ENCODE assay signal across 15 mouse cellular contexts in genomic region chr16:21373316-21373960, GRCm38 (mm10). TPM values are rescaled to one million over a fixed set of nuclear protein-coding genes. Genes with fewer than 3 reads are reported as not detected.
DNase-seq lines count a peak whose midpoint lies in the region; ATAC-seq and TF ChIP-seq lines count a peak whose summit lies in the region.
"Had no signal": no experiment of that assay in that cellular context is flagged by ENCODE, and none has a peak within 500 bp of the region (broad histone marks: within the 10 kb centered on the region; RNA-seq: fewer than 3 reads in every experiment).

No protein-coding gene starts in this region.

- no peaks in the 10 kb centered on the region for H3K9me3 ChIP-seq in forebrain, embryonic 14.5 days (replicated peaks; ENCODE audit: control insufficient read depth, low read length)
- H3K9me3 ChIP-seq in forebrain, embryonic 15.5 days = no peaks in the 10 kb centered on the region
- no peaks in the 10 kb centered on the region for H3K9me3 ChIP-seq in midbrain, embryonic 13.5 days
- no peaks in the 10 kb centered on the region for H3K9me3 ChIP-seq in midbrain, embryonic 11.5 days (ENCODE audit: control insufficient read depth, low read length)
- H3K9me3 ChIP-seq in neural tube, embryonic 14.5 days (ENCODE audit: control insufficient read depth, low read length) = no peaks in the 10 kb centered on the region
- H3K9me3 ChIP-seq: forebrain, embryonic 13.5 days; limb, embryonic 10.5 days had no signal

- H3K9ac ChIP-seq in forebrain, embryonic 14.5 days (ENCODE audit: low read length) = no peak overlapping the region
- no peak overlapping the region for H3K9ac ChIP-seq in forebrain, embryonic 15.5 days (replicated peaks)
- H3K9ac ChIP-seq in midbrain, embryonic 13.5 days (replicated peaks) = 0 out of 2 replicates have a peak overlapping the region, but pooled peaks have one; percentile 16
- no peak overlapping the region for H3K9ac ChIP-seq in midbrain, embryonic 11.5 days (ENCODE audit: low read length)
- H3K9ac ChIP-seq in neural tube, embryonic 14.5 days (replicated peaks; ENCODE audit: low read depth, low read length) = no peak overlapping the region
- H3K9ac ChIP-seq: forebrain, embryonic 13.5 days had no signal

- no peak for TF ChIP-seq POLR2A in cortical plate, adult 2 months (IDR thresholded peaks at IDR 0.05; ENCODE audit: extremely low read depth, insufficient read depth, low read length)

- H3K27ac ChIP-seq in forebrain, embryonic 14.5 days (ENCODE audit: low read depth, low read length) = 0 out of 2 replicates have a peak overlapping the region, but pooled peaks have one; percentile 21
- no peak overlapping the region for H3K27ac ChIP-seq in forebrain, embryonic 15.5 days (replicated peaks)
- 0 out of 2 replicates have a peak overlapping the region, but pooled peaks have one; percentile 45 for H3K27ac ChIP-seq in midbrain, embryonic 13.5 days
- no peak overlapping the region for H3K27ac ChIP-seq in midbrain, embryonic 11.5 days (ENCODE audit: low read depth, low read length)
- H3K27ac ChIP-seq in cortical plate, adult 2 months (ENCODE audit: insufficient read depth, low read length) = peak overlapping the region; percentile 83
- H3K27ac ChIP-seq in neural tube, embryonic 14.5 days (ENCODE audit: low read depth, low read length) = 0 out of 2 replicates have a peak overlapping the region, but pooled peaks have one; percentile 4
- H3K27ac ChIP-seq: forebrain, embryonic 13.5 days; limb, embryonic 10.5 days had no signal

- H3K4me1 ChIP-seq in forebrain, embryonic 14.5 days (ENCODE audit: control insufficient read depth, insufficient read depth, low read length) = peaks cover 3% of the 10 kb centered on the region
- no peaks in the 10 kb centered on the region for H3K4me1 ChIP-seq in forebrain, embryonic 15.5 days
- peaks cover 19% of the 10 kb centered on the region for H3K4me1 ChIP-seq in midbrain, embryonic 13.5 days (replicated peaks)
- H3K4me1 ChIP-seq in midbrain, embryonic 11.5 days (ENCODE audit: control insufficient read depth, insufficient read depth, low read length) = peaks cover 10% of the 10 kb centered on the region; the same call in 1 of the 2 replicates
- H3K4me1 ChIP-seq in cortical plate, adult 2 months (ENCODE audit: control insufficient read depth, insufficient read depth, low read length) = peaks cover 6% of the 10 kb centered on the region
- H3K4me1 ChIP-seq in neural tube, embryonic 14.5 days (ENCODE audit: control insufficient read depth, insufficient read depth, low read length) = 0 out of 2 replicates have a peak, but pooled peaks cover 3% of the 10 kb centered on the region

- WGBS in forebrain, embryonic 14.5 days = 70% methylated on average over 7 of the region's 7 CpGs
- 62% methylated on average over 7 of the region's 7 CpGs for WGBS in forebrain, embryonic 15.5 days
- 63% methylated on average over 7 of the region's 7 CpGs for WGBS in midbrain, embryonic 13.5 days
- 71% methylated on average over 7 of the region's 7 CpGs for WGBS in midbrain, embryonic 11.5 days
- 34% methylated on average over 7 of the region's 7 CpGs for WGBS in neural tube, embryonic 14.5 days

- H3K4me2 ChIP-seq in forebrain, embryonic 14.5 days (ENCODE audit: low read length) = no peak overlapping the region
- H3K4me2 ChIP-seq in forebrain, embryonic 15.5 days (replicated peaks) = no peak overlapping the region
- no peak overlapping the region for H3K4me2 ChIP-seq in midbrain, embryonic 13.5 days (replicated peaks)
- no peak overlapping the region for H3K4me2 ChIP-seq in midbrain, embryonic 11.5 days
- H3K4me2 ChIP-seq in neural tube, embryonic 14.5 days (ENCODE audit: low read depth, low read length) = no peak overlapping the region
- H3K4me2 ChIP-seq: forebrain, embryonic 13.5 days had no signal

- H3K27me3 ChIP-seq in forebrain, embryonic 14.5 days (replicated peaks; ENCODE audit: control insufficient read depth, insufficient read depth, low read length) = 0 out of 2 replicates have a peak, but pooled peaks cover 3% of the 10 kb centered on the region
- H3K27me3 ChIP-seq in forebrain, embryonic 15.5 days = no peaks in the 10 kb centered on the region
- H3K27me3 ChIP-seq in midbrain, embryonic 13.5 days = peaks cover 4% of the 10 kb centered on the region; the same call in 1 of the 2 replicates
- H3K27me3 ChIP-seq in midbrain, embryonic 11.5 days (ENCODE audit: control insufficient read depth, insufficient read depth, low read length) = no peaks in the 10 kb centered on the region
- H3K27me3 ChIP-seq in neural tube, embryonic 14.5 days (ENCODE audit: control insufficient read depth, insufficient read depth, low read length) = no peaks in the 10 kb centered on the region

- ATAC-seq in forebrain, embryonic 14.5 days = no peak
- no peak for ATAC-seq in forebrain, embryonic 15.5 days (replicated peaks)
- 0 out of 2 replicates have a peak, but pooled peaks have one; percentile 22 for ATAC-seq in midbrain, embryonic 13.5 days
- no peak for ATAC-seq in midbrain, embryonic 11.5 days (ENCODE audit: low FRiP score)
- peak; percentile 38; the same call in 1 of the 2 replicates for ATAC-seq in neural tube, embryonic 14.5 days (ENCODE audit: low read depth)
- ATAC-seq: forebrain, embryonic 13.5 days had no signal

- DNase-seq in forebrain, embryonic 14.5 days (ENCODE audit: low spot score) = peak; percentile 25
- DNase-seq in midbrain, embryonic 11.5 days (ENCODE audit: low spot score, missing footprints) = no peak
- DNase-seq in spleen, postnatal 4 days (ENCODE audit: low spot score in 2 of 2) = no peak
- no peak for DNase-seq in thymus, postnatal 10 days (ENCODE audit: low spot score in 2 of 2)
- DNase-seq: adrenal gland, postnatal 10 days; cerebellum, adult 18-20 months; embryo, embryonic 11 days; lung, adult 18-20 months; thymus, postnatal 36 days had no signal

- no peaks in the 10 kb centered on the region for H3K36me3 ChIP-seq in forebrain, embryonic 14.5 days (ENCODE audit: control insufficient read depth, insufficient read depth, low read length)
- H3K36me3 ChIP-seq in forebrain, embryonic 15.5 days = no peaks in the 10 kb centered on the region
- no peaks in the 10 kb centered on the region for H3K36me3 ChIP-seq in midbrain, embryonic 13.5 days
- H3K36me3 ChIP-seq in midbrain, embryonic 11.5 days (ENCODE audit: control insufficient read depth, insufficient read depth, low read length) = no peaks in the 10 kb centered on the region
- H3K36me3 ChIP-seq in neural tube, embryonic 14.5 days (ENCODE audit: control insufficient read depth, insufficient read depth, low read length) = no peaks in the 10 kb centered on the region
- H3K36me3 ChIP-seq: limb, embryonic 10.5 days had no signal

- H3K4me3 ChIP-seq in forebrain, embryonic 14.5 days (ENCODE audit: low read depth, low read length) = no peak overlapping the region
- no peak overlapping the region for H3K4me3 ChIP-seq in forebrain, embryonic 15.5 days
- H3K4me3 ChIP-seq in midbrain, embryonic 13.5 days (replicated peaks) = no peak overlapping the region
- no peak overlapping the region for H3K4me3 ChIP-seq in midbrain, embryonic 11.5 days (ENCODE audit: low read depth, low read length)
- no peak overlapping the region for H3K4me3 ChIP-seq in cortical plate, adult 2 months (ENCODE audit: insufficient read depth, low read length)
- no peak overlapping the region for H3K4me3 ChIP-seq in neural tube, embryonic 14.5 days (ENCODE audit: low read depth, low read length)
- H3K4me3 ChIP-seq: forebrain, embryonic 13.5 days; limb, embryonic 10.5 days had no signal

- no peak for TF ChIP-seq CTCF in cortical plate, adult 2 months (IDR thresholded peaks at IDR 0.05; ENCODE audit: extremely low read depth, insufficient read depth, low read length)

RNA-seq across cellular contexts. Expression of gene Vps8, which starts 49.5 kb away (rescaled TPM):
- 33.0 and 36.9 TPM in 2 replicates for polyA plus RNA-seq in forebrain, embryonic 14.5 days (2014; fragmentation: Nextera tagmentation; extraction: Ambion mirVana)
- polyA plus RNA-seq in forebrain, embryonic 15.5 days (2015; fragmentation: Nextera tagmentation; extraction: Ambion mirVana) = 31.4 and 36.6 TPM in 2 replicates
- 31.4 and 33.4 TPM in 2 replicates for polyA plus RNA-seq in midbrain, embryonic 13.5 days (2015; fragmentation: Nextera tagmentation; extraction: Ambion mirVana)
- 27.1 and 28.4 TPM in 2 replicates for polyA plus RNA-seq in midbrain, embryonic 11.5 days (2014; fragmentation: Nextera tagmentation; extraction: Ambion mirVana)
- polyA plus RNA-seq in cortical plate, adult 2 months (2012; rRNA removed) = 35.1 and 35.8 TPM in 2 replicates
- polyA plus RNA-seq in neural tube, embryonic 14.5 days (2014; fragmentation: Nextera tagmentation; extraction: Ambion mirVana) = 37.9 and 44.8 TPM in 2 replicates

Comparison
In these comparisons a context has a peak if more than half of its experiments do, and no peak if none do; other contexts are left out.
1. ATAC-seq: peak in midbrain, embryonic 13.5 days (single experiment) and neural tube, embryonic 14.5 days (single experiment); none in forebrain, embryonic 14.5 days (single experiment), forebrain, embryonic 15.5 days (single experiment) and midbrain, embryonic 11.5 days (single experiment).
2. H3K27ac ChIP-seq: peak in forebrain, embryonic 14.5 days (single experiment), midbrain, embryonic 13.5 days (single experiment), cortical plate, adult 2 months (single experiment) and neural tube, embryonic 14.5 days (single experiment); none in forebrain, embryonic 15.5 days (single experiment) and midbrain, embryonic 11.5 days (single experiment).